Mouse (Mus musculus) embryonic fibroblast, embryonic 13.5 days (primary cell): ENCODE results near the gene Mtmr11. TPM values are rescaled to one million over a fixed set of nuclear protein-coding genes. Genes with fewer than 3 reads are reported as not detected.
A peak's percentile ranks its signal among the peaks of the same experiment; 100 is the strongest.

ENCODE experiments used
- H3K27ac ChIP-seq: 2 replicates; pipeline ENCODE4 v1.5.1; 2012; ENCODE audit warnings: low read length, control low read depth, inconsistent platforms; ENCODE audit not compliant: insufficient read depth
- H3K4me1 ChIP-seq: 2 replicates; pipeline ENCODE4 v1.6.1; 2011; ENCODE audit warnings: low read length; ENCODE audit not compliant: control insufficient read depth, insufficient read depth
- H3K4me3 ChIP-seq: 2 replicates; pipeline ENCODE4 v1.5.1; 2011; ENCODE audit warnings: mild to moderate bottlenecking, control low read depth, low read length; ENCODE audit not compliant: insufficient read depth
- CTCF ChIP-seq: IDR thresholded peaks from 2 replicates; pipeline ENCODE4 v1.5.1; 2011; ENCODE audit warnings: mild to moderate bottlenecking, control low read depth, low read length, moderate library complexity, borderline replicate concordance; ENCODE audit not compliant: insufficient read depth
- POLR2A ChIP-seq: IDR thresholded peaks from 2 replicates; pipeline ENCODE4 v1.6.1; 2011; ENCODE audit warnings: low read depth, mild to moderate bottlenecking, control low read depth, low read length, moderate library complexity
- polyA plus RNA-seq: library from polyadenylated mRNA; stranded (reverse); fragments of >200 nt; gene quantifications from 2 replicates; pipeline ENCODE4 v1.2.4, GENCODE M21; 2011; ENCODE audit warnings: low read depth; ENCODE audit not compliant: missing spikeins, insufficient read length

Mtmr11 gene
- polyA plus RNA-seq, 1 experiment: 52.6 TPM

DNA sequence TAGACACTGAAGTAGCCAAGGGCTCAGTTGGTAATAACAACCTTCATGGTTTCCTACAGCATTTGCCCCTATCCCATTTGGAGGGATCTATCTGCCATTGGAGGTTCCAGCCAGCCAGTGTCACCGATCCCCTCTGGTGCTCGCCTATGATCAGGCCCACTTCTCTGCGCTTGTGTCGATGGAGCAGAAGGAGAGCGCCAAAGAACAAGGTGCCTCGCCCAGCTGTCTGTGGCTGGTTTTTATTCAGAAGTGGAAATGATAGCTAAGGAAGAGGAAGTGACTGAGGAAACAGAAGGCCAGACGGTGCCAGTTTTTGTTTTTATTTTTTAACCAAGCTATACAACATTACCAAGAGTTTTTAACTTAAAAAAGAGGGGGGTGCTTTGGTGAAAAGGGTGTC, 10.0 kb upstream of the Mtmr11 start:
- no peak for TF ChIP-seq CTCF
- TF ChIP-seq POLR2A: no peak

DNA sequence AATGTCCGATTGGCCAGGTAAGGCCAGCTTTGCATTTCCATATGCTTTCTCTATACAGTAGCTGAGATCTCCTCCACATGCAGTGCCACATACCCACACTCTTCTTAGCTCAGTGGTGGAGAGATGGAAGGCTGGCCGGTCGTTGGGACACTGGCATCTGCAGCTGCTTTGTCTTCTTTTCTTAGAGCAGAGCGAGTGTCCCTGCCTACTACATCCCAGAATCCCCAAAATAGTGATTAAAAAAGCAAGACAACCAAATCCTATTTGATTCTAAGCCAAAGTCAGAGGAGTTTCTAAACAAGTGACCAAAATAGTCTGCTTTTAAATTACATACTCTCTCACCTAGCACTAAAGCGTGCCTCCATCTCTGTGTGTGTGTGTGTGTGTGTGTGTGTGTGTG, 9.2 kb upstream of the Mtmr11 start:
- Histone ChIP-seq H3K4me3 (no peak overlapping the region), H3K4me1 (peaks cover 2% of the 10 kb centered on the region; the same call in 1 of the 2 replicates), H3K27ac (no peak overlapping the region)
- TF ChIP-seq POLR2A: no peak
- TF ChIP-seq CTCF: no peak

More for the DNA sequence above, 10.0 kb upstream of the Mtmr11 start:
- Histone ChIP-seq H3K4me1 (peaks cover 2% of the 10 kb centered on the region; the same call in 1 of the 2 replicates), H3K27ac (no peak overlapping the region), H3K4me3 (no peak overlapping the region)

- H3K27ac ChIP-seq: no peak overlapping the region
- TF ChIP-seq CTCF (no peak), POLR2A (no peak)
- no peak overlapping the region for H3K4me3 ChIP-seq
- H3K4me1 ChIP-seq: peaks cover 7% of the 10 kb centered on the region
Observed at GRCm38 (mm10) chr3:96155501-96155900, 6.3 kb upstream of the Mtmr11 start.

DNA sequence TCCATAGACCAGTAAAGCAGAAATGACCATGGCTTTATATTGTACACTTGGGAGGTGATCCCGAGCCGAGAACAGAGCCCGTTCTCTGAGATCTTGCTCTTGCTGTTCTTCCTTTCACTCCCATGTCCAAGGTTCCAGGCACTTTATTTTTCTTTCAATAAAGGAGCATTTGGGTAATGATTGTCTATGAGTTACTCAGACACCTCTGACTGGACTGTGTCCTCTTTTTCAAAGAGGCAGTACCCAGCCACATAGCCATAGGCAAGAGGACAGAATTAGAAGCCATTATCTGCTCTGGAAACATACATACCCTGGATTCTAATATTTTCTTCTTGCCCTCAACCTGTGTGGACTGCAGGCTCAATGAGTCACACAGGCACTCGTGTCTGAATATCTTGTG, 2.0 kb upstream of the Mtmr11 start:
- Histone ChIP-seq H3K27ac (peak overlapping the region; percentile 95), H3K4me3 (no peak overlapping the region), H3K4me1 (peaks cover 12% of the 10 kb centered on the region)
- TF ChIP-seq CTCF (no peak), POLR2A (no peak)

DNA sequence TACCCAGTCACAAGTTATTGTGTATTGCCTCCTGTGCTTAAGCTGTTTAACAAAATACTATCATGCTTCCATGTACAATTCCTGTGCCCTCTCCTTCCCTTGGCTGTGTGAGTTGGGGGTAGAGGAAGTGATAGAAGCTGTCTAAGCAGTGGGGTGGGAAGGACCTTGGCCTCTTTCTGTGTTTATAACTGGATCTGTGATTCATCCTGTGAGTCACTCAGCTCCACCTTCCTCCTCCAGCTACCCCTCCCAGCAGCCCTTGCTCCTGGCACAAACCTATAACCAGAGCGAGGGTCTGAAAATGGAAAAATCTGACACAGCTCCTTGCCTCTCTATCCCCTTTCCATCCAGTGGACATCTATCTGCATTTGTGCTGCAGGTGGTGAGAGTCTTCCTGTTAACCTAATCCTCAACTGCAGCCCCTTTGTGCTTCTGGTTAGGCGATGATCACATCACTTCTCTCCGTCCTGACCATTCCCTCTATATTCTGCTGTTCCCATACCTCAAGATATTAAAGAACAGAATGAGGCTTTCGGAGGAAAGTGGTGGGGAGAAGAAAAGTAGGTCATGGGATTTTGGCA, 1.5 kb upstream of the Mtmr11 start:
- H3K4me1 ChIP-seq: peaks cover 12% of the 10 kb centered on the region
- no peak overlapping the region for H3K4me3 ChIP-seq
- TF ChIP-seq POLR2A: peak; percentile 42
- no peak for TF ChIP-seq CTCF
- H3K27ac ChIP-seq: peak overlapping the region; percentile 95

DNA sequence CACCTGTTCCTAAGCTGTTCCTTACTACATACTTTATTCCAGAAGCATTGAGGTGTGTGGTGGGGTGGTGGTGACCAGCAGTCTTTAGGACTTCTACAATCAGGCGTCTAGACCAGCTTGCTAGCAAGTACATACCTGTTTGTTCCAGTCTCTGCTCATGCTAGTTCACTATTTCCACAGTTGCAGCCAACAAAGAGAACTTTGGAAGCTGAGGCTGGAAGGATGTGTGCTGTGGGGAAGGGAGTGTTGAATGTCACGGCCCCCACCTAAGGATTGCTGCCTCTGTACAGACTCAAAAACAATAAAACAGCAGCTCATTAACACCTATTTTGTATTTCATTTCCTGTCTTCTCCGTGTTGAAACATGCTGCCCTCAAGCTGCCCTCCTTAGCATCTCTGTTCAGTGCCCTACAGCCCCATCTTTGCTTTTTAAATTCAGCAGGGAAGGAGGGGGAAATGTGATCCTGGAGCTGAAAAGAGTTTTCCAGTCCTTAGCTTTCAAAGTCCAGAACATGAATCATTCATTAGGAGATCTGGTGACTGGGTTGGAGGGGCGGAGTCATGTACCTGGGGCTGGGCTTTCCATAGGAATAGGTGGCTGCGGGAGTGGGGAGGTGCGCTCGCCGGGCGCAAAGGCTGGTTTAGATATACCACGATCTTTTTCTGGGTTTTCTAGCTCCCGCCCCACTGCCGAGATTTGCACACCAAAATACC, 844 bp upstream of the Mtmr11 start:
- H3K4me1 ChIP-seq: peaks cover 12% of the 10 kb centered on the region
- TF ChIP-seq POLR2A (peak; percentile 64), CTCF (no peak)

GRCm38 (mm10) chr3:96163040-96163439, 1.2 kb downstream of the Mtmr11 start:
- Histone ChIP-seq H3K27ac (no peak overlapping the region), H3K4me1 (peaks cover 12% of the 10 kb centered on the region), H3K4me3 (peak overlapping the region; percentile 70)
- no peak for TF ChIP-seq POLR2A
- TF ChIP-seq CTCF: no peak

More for the DNA sequence above, 844 bp upstream of the Mtmr11 start:
- H3K27ac ChIP-seq: peak overlapping the region; percentile 95
- peak overlapping the region; percentile 70 for H3K4me3 ChIP-seq

DNA sequence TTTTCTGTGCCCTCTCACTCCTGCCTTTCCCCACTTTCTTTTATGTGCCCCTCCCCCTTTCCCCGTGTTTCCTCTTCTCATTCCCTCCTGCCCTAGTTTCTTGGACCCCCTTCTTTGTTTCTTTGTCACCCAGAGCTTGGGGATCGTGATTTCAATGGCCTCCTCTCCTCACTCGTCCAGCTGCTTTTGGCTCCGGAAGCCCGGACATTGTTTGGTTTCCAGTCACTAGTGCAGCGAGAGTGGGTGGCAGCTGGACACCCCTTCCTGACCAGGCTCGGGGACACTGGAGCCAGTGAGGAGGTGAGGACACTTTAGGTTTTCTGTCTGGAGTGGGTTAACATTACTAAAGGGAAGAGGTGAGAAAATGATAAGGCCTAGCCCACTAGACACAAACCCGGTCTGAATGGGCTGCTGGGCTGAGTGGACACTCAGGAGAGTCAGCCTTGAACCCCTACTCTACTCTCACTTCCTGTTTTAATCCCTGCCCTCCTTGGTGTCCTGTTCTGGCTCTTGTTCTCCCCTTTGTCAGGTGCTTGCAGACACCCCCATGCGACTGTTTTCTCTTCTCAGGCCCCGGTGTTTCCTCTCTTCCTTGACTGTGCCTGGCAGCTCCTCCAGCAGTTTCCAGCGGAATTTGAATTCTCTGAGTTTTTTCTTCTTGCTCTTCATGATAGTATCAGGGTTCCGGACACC, 6.8 kb downstream of the Mtmr11 start:
- TF ChIP-seq POLR2A (no peak), CTCF (no peak)
- no peak overlapping the region for H3K27ac ChIP-seq
- H3K4me1 ChIP-seq: peaks cover 4% of the 10 kb centered on the region; the same call in 1 of the 2 replicates
- H3K4me3 ChIP-seq: no peak overlapping the region

DNA sequence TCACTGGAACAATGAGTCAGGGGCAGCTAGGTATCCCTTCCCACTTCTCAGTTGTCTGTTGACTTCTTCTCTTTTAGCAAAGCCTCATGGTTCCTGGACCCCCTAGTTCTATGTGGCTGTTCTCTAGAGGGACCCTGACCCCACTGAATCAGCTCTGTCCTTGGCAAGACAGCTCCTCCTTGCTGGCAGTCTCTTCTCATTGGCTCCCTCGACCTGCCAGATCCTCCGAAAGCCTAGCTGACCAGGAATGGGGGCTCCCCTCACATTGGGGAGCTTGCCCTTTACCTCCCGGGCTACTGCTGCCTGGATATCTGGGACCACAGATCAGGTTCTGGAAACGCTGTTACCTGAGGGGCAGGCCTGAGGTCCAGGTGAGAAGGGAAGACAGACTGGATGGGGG, 8.5 kb downstream of the Mtmr11 start:
- Histone ChIP-seq H3K4me1 (peaks cover 4% of the 10 kb centered on the region; the same call in 1 of the 2 replicates), H3K27ac (no peak overlapping the region), H3K4me3 (no peak overlapping the region)
- TF ChIP-seq POLR2A (no peak), CTCF (no peak)
